22 mouse cellular contexts compared by ENCODE assay signal in genomic region chr4:141484071-141484470, GRCm38 (mm10). TPM values are rescaled to one million over a fixed set of nuclear protein-coding genes. Genes with fewer than 3 reads are reported as not detected.
"Had no signal": no experiment of that assay in that cellular context is flagged by ENCODE, and none has a peak within 500 bp of the region (broad histone marks: within the 10 kb centered on the region; RNA-seq: fewer than 3 reads in every experiment).

No protein-coding gene starts in this region.

- H3K4me1 ChIP-seq: liver, embryonic 13.5 days; megakaryocyte, embryonic 14.5 days had no signal

- H3K4me3 ChIP-seq: left cerebral cortex, adult 2 months; liver, embryonic 13.5 days; megakaryocyte, embryonic 14.5 days had no signal

- H3K27me3 ChIP-seq: liver, embryonic 13.5 days; megakaryocyte, embryonic 14.5 days had no signal

- H3K9ac ChIP-seq: liver, embryonic 13.5 days had no signal

- ATAC-seq: intestine, postnatal 0 days had no signal

- H3K4me2 ChIP-seq: liver, embryonic 13.5 days; midbrain, embryonic 11.5 days had no signal

- H3K27ac ChIP-seq: left cerebral cortex, adult 2 months; liver, embryonic 13.5 days had no signal

- DNase-seq: kidney, adult 8-10 months; kidney, postnatal 10 days; kidney, postnatal 36 days; layer of hippocampus, postnatal 36 days; liver, embryonic 13.5 days; midbrain, embryonic 14.5 days; thymus, adult 2 months; thymus, postnatal 14 days; thymus, postnatal 4 days had no signal

RNA-seq across cellular contexts. Expression of gene Srarp, which starts 48.2 kb away (rescaled TPM):
- total RNA-seq: liver, adult 2 months had no signal
- polyA plus RNA-seq: intestine, embryonic 14.5 days; intestine, postnatal 0 days; limb, embryonic 11.5 days; limb, embryonic 14.5 days; liver, adult 2 months; liver, embryonic 13.5 days; liver, embryonic 16.5 days; midbrain, embryonic 11.5 days; neural tube, embryonic 11.5 days; small intestine, adult 2 months; spleen, adult 2 months; stomach, embryonic 16.5 days had no signal
